Mouse (Mus musculus): ENCODE data around the gene Exosc10.

The Exosc10 gene

GRCm38 (mm10) chr4:148573222-148573621 is 15.0 kb downstream of the Exosc10 start:
- no peak for DNase-seq (ENCODE audit: low spot score)

- DNase-seq (ENCODE audit: low spot score), result no peak
These were observed 22.5 kb downstream of the Exosc10 start for GRCm38 (mm10) chr4:148580765-148581164.

GRCm38 (mm10) chr4:148581422-148581821 is 23.2 kb downstream of the Exosc10 start:
- no peak for DNase-seq (ENCODE audit: low spot score)

- DNase-seq (ENCODE audit: low spot score), result no peak
These were observed 25.0 kb downstream of the Exosc10 start for GRCm38 (mm10) chr4:148583257-148583656.

GRCm38 (mm10) chr4:148586648-148587047 is 28.4 kb downstream of the Exosc10 start:
- DNase-seq (ENCODE audit: low spot score), result no peak

- no peak for DNase-seq (ENCODE audit: low spot score)
These were observed 30.6 kb downstream of the Exosc10 start for GRCm38 (mm10) chr4:148588793-148589192.

GRCm38 (mm10) chr4:148589565-148589964 is 31.3 kb downstream of the Exosc10 start:
- peak; percentile 41 for DNase-seq (ENCODE audit: low spot score)

- DNase-seq (ENCODE audit: low spot score), result no peak
These were observed 32.4 kb downstream of the Exosc10 start for GRCm38 (mm10) chr4:148590421-148591170.

- peak; percentile 98 for DNase-seq (ENCODE audit: low spot score)
These were observed 33.0 kb downstream of the Exosc10 start, which contains the start of gene Srm for GRCm38 (mm10) chr4:148591171-148591630. Gene Srm (plus strand): TSS chr4:148591503.

- DNase-seq (ENCODE audit: low spot score), result no peak
These were observed 33.6 kb downstream of the Exosc10 start for GRCm38 (mm10) chr4:148591637-148592380.

- no peak for DNase-seq (ENCODE audit: low spot score)
These were observed 35.8 kb downstream of the Exosc10 start for GRCm38 (mm10) chr4:148593996-148594395.

GRCm38 (mm10) chr4:148595916-148596315 is 37.7 kb downstream of the Exosc10 start:
- no peak for DNase-seq (ENCODE audit: low spot score)

GRCm38 (mm10) chr4:148596731-148597130 is 38.5 kb downstream of the Exosc10 start:
- no peak for DNase-seq (ENCODE audit: low spot score)

GRCm38 (mm10) chr4:148598826-148599225 is 40.6 kb downstream of the Exosc10 start:
- DNase-seq (ENCODE audit: low spot score), result no peak

GRCm38 (mm10) chr4:148600316-148600715 is 42.1 kb downstream of the Exosc10 start:
- no peak for DNase-seq (ENCODE audit: low spot score)

- no peak for DNase-seq (ENCODE audit: low spot score)
These were observed 43.6 kb downstream of the Exosc10 start for GRCm38 (mm10) chr4:148601871-148602270.

GRCm38 (mm10) chr4:148602357-148603120 is 44.3 kb downstream of the Exosc10 start, which contains the start of gene Masp2:
Gene Masp2 (plus strand): TSS chr4:148602554.
- no peak for DNase-seq (ENCODE audit: low spot score)

GRCm38 (mm10) chr4:148603376-148604139 is 45.3 kb downstream of the Exosc10 start:
- DNase-seq (ENCODE audit: low spot score), result no peak

- DNase-seq (ENCODE audit: low spot score), result no peak
These were observed 45.9 kb downstream of the Exosc10 start for GRCm38 (mm10) chr4:148604141-148604540.

- peak; percentile 50 for DNase-seq (ENCODE audit: low spot score)
These were observed 46.4 kb downstream of the Exosc10 start for GRCm38 (mm10) chr4:148604541-148605165.

GRCm38 (mm10) chr4:148607758-148608157 is 49.5 kb downstream of the Exosc10 start:
- DNase-seq (ENCODE audit: low spot score), result no peak

Data from yolk sac, embryonic 10.5 days (tissue).